ENCODE assay signal across 1 mouse cellular context in the genomic region with DNA sequence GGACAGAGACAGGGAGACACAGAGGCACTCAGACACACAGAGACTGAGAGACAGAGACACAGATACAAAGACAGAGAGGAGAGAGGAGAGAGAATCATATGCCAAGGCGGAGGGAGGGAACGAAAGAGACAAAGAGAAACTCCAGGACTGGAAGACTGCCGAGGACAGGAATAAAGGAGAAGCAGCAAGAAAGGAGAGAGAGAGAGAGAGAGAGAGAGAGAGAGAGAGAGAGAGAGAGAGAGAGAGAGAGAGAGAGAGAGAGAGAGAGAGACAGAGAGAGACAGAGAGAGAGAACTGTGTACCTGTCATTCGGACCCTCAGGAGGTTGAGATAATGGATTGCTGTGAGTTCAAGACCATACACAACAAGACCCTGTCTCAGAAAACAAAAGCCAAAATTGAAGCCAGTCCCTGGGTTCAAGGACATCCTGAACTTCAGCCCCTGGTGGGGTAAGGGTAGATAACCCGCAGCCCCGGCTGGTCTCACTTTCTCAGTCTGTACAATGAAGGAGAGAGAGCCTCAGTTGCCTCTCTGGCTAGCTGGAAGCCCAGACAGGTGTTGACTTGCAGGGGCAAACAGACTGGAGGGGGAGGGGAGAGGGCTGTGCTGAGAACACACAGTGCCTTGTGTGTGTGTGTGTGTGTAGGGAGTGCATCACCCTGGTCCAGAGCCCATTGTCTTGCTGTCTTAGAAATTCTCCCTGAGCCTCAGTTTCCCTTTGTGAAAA.
TF ChIP-seq lines count a peak whose summit lies in the region.

No protein-coding gene starts in this region.

TF ChIP-seq in CH12.LX, 34 proteins besides CTCF, POLR2A, EP300 and RAD21:
- TF ChIP-seq ZKSCAN1 (IDR thresholded peaks at IDR 0.05; ENCODE audit: borderline replicate concordance, low read depth, low read length) (no peak), ZC3H11A (IDR thresholded peaks at IDR 0.05; ENCODE audit: low read depth, low read length) (no peak), MEF2A (IDR thresholded peaks at IDR 0.05; ENCODE audit: borderline replicate concordance, low read depth, low read length) (no peak), MAZ (IDR thresholded peaks at IDR 0.05; ENCODE audit: low read depth, low read length) (no peak), USF2 (conservative IDR thresholded peaks at IDR 0.05; ENCODE audit: low read depth, low read length) (no peak), RCOR1 (conservative IDR thresholded peaks at IDR 0.05; ENCODE audit: low read depth, low read length) (no peak), JUND (conservative IDR thresholded peaks at IDR 0.05; ENCODE audit: low read depth, low read length) (no peak), MAX (IDR thresholded peaks at IDR 0.05; ENCODE audit: low read length) (no peak), TCF12 (IDR thresholded peaks at IDR 0.05; ENCODE audit: low read depth, low read length) (no peak), IRF4 (IDR thresholded peaks at IDR 0.05; ENCODE audit: low read depth, low read length) (no peak), GABPA (IDR thresholded peaks at IDR 0.05; ENCODE audit: insufficient replicate concordance, low read depth, low read length) (no peak), USF1 (IDR thresholded peaks at IDR 0.05; ENCODE audit: low read depth, low read length) (no peak), BHLHE40 (IDR thresholded peaks at IDR 0.05; ENCODE audit: low read depth, low read length) (no peak)
